Mouse (Mus musculus) heart, embryonic 14.5 days (tissue): ENCODE data around the gene Myo3b. TPM values are rescaled to one million over a fixed set of nuclear protein-coding genes. Genes with fewer than 3 reads are reported as not detected.
A peak's percentile ranks its signal among the peaks of the same experiment; 100 is the strongest.

ENCODE experiments used
- ATAC-seq: fragments of 200-750 bp; cut with Nextera tagmentation; 2 replicates; pipeline ENCODE4 v1.8.0; 2017; ENCODE audit warnings: low read depth, moderate TSS enrichment; ENCODE audit not compliant: insufficient number of reproducible peaks, insufficient read depth, low FRiP score
- H3K27ac ChIP-seq, 2 experiments: fragments of 200-500 bp in 1 of 2; fragments of 300-500 bp in 1 of 2; sonication (generic) in 1 of 2; replicated peaks in 1 of 2; 2 replicates each; pipeline ENCODE4 v1.5.1; 2012 to 2014; ENCODE audit warnings: low read depth in 2 of 2, low read length in 2 of 2, control low read depth in 1 of 2, mild to moderate bottlenecking in 1 of 2, mixed read lengths in 1 of 2; ENCODE audit not compliant: control insufficient read depth in 1 of 2, insufficient read depth in 1 of 2
- H3K27me3 ChIP-seq: fragments of 300-500 bp; sonication (generic); 2 replicates; pipeline ENCODE4 v1.6.1; 2014; ENCODE audit warnings: mild to moderate bottlenecking, low read length, control low read depth; ENCODE audit not compliant: control insufficient read depth, insufficient read depth
- H3K36me3 ChIP-seq: fragments of 300-500 bp; sonication (generic); 2 replicates; pipeline ENCODE4 v1.6.1; 2014; ENCODE audit warnings: mild to moderate bottlenecking, control low read depth, low read length, mixed read lengths; ENCODE audit not compliant: control insufficient read depth, insufficient read depth
- H3K4me1 ChIP-seq, 2 experiments: fragments of 200-500 bp in 1 of 2; fragments of 300-500 bp in 1 of 2; sonication (generic) in 1 of 2; 2 replicates each; pipeline ENCODE4 v1.6.1; 2012 to 2014; ENCODE audit warnings: low read length in 2 of 2, control low read depth in 1 of 2, mixed read lengths in 1 of 2; ENCODE audit not compliant: control insufficient read depth in 2 of 2, insufficient read depth in 2 of 2
- H3K4me2 ChIP-seq: fragments of 300-500 bp; sonication (generic); 2 replicates; pipeline ENCODE4 v1.6.1; 2014; ENCODE audit warnings: mild to moderate bottlenecking, low read length
- H3K4me3 ChIP-seq, 2 experiments: fragments of 200-500 bp in 1 of 2; fragments of 300-500 bp in 1 of 2; sonication (generic) in 1 of 2; 2 replicates each; pipeline ENCODE4 v1.5.1; 2012 to 2014; ENCODE audit warnings: low read length in 2 of 2, mild to moderate bottlenecking in 2 of 2, control low read depth in 1 of 2, low read depth in 1 of 2, moderate library complexity in 1 of 2; ENCODE audit not compliant: control insufficient read depth in 1 of 2, insufficient read depth in 1 of 2
- H3K9ac ChIP-seq: fragments of 300-500 bp; sonication (generic); 2 replicates; pipeline ENCODE4 v1.6.1; 2014; ENCODE audit warnings: mild to moderate bottlenecking, low read length
- H3K9me3 ChIP-seq: fragments of 300-500 bp; sonication (generic); 2 replicates; pipeline ENCODE4 v1.6.1; 2016; ENCODE audit warnings: low read length, control low read depth; ENCODE audit not compliant: control insufficient read depth
- WGBS: fragments of 180-500 bp; shearing (Covaris S2); extraction: QIAGEN DNeasy Blood & Tissue Kit; methylation state at CpG from one replicate; pipeline ENCODE4 v1.1.7; 2014; 5-methylcytosine and 5-hydroxymethylcytosine counted together
- polyA plus RNA-seq: library from polyadenylated mRNA; unstranded; fragments of >200 nt; fragmentation: Nextera tagmentation; extraction: Ambion mirVana; gene quantifications from 2 replicates; pipeline ENCODE4 v1.2.1, GENCODE M21; 2014

Myo3b gene
- polyA plus RNA-seq, 1 experiment from 2014 or later: 0.43 TPM

GRCm38 (mm10) chr2:70352435-70353165 is 313.7 kb downstream of the Myo3b start:
- Histone ChIP-seq H3K36me3 (no peaks in the 10 kb centered on the region), H3K4me2 (no peak overlapping the region), H3K27me3 (no peaks in the 10 kb centered on the region), H3K4me3 (no peak overlapping the region), H3K27ac (no peak overlapping the region), H3K9ac (no peak overlapping the region), H3K4me1 (peaks cover 0 to under 1% of the 10 kb centered on the region in 2 experiments; a peak in 1 of 4 replicates), H3K9me3 (no peaks in the 10 kb centered on the region)
- ATAC-seq: no peak
- 86% methylated on average over 10 of the region's 10 CpGs for WGBS

- Histone ChIP-seq H3K4me1 (no peaks in the 10 kb centered on the region), H3K4me3 (no peak overlapping the region), H3K4me2 (no peak overlapping the region), H3K9me3 (no peaks in the 10 kb centered on the region), H3K27me3 (no peaks in the 10 kb centered on the region), H3K27ac (no peak overlapping the region), H3K36me3 (no peaks in the 10 kb centered on the region), H3K9ac (no peak overlapping the region)
- ATAC-seq: no peak
- WGBS: 86% methylated on average over 4 of the region's 4 CpGs
These were observed 315.1 kb downstream of the Myo3b start for GRCm38 (mm10) chr2:70354056-70354455.

- no peak overlapping the region for H3K4me3 ChIP-seq
- WGBS: 62% methylated on average over 2 of the region's 2 CpGs
- no peaks in the 10 kb centered on the region for H3K4me1 ChIP-seq
- no peaks in the 10 kb centered on the region for H3K27me3 ChIP-seq
- no peak overlapping the region for H3K27ac ChIP-seq
- no peak for ATAC-seq
- H3K9me3 ChIP-seq: 0 out of 2 replicates have a peak, but pooled peaks cover 2% of the 10 kb centered on the region
- H3K9ac ChIP-seq: no peak overlapping the region
- H3K4me2 ChIP-seq: no peak overlapping the region
- H3K36me3 ChIP-seq: no peaks in the 10 kb centered on the region
These were observed 316.1 kb downstream of the Myo3b start for GRCm38 (mm10) chr2:70355026-70355425.

GRCm38 (mm10) chr2:70369421-70369820 is 330.5 kb downstream of the Myo3b start:
- 89% methylated on average over 6 of the region's 6 CpGs for WGBS
- Histone ChIP-seq H3K4me2 (no peak overlapping the region), H3K4me3 (no peak overlapping the region), H3K4me1 (no peaks in the 10 kb centered on the region), H3K27me3 (no peaks in the 10 kb centered on the region), H3K27ac (no peak overlapping the region), H3K9me3 (no peaks in the 10 kb centered on the region), H3K36me3 (no peaks in the 10 kb centered on the region), H3K9ac (no peak overlapping the region)
- ATAC-seq: no peak

- Histone ChIP-seq H3K9me3 (no peaks in the 10 kb centered on the region), H3K4me2 (no peak overlapping the region), H3K36me3 (no peaks in the 10 kb centered on the region), H3K4me1 (peaks cover 0 to 4% of the 10 kb centered on the region in 2 experiments; a peak in 2 of 4 replicates), H3K9ac (no peak overlapping the region), H3K4me3 (no peak overlapping the region), H3K27me3 (no peaks in the 10 kb centered on the region), H3K27ac (no peak overlapping the region)
- WGBS: 36% methylated on average over 6 of the region's 6 CpGs
- ATAC-seq: no peak
These were observed 340.4 kb downstream of the Myo3b start for GRCm38 (mm10) chr2:70379341-70379740.

GRCm38 (mm10) chr2:70379939-70380338 is 341.0 kb downstream of the Myo3b start:
- 19% methylated on average over 6 of the region's 6 CpGs for WGBS
- ATAC-seq: no peak
- no peak overlapping the region for H3K9ac ChIP-seq
- peaks cover 0 to 4% of the 10 kb centered on the region in 2 experiments; a peak in 2 of 4 replicates for H3K4me1 ChIP-seq
- no peaks in the 10 kb centered on the region for H3K9me3 ChIP-seq
- no peak overlapping the region for H3K4me2 ChIP-seq
- H3K4me3 ChIP-seq: no peak overlapping the region
- H3K27ac ChIP-seq: no peak overlapping the region
- no peaks in the 10 kb centered on the region for H3K27me3 ChIP-seq
- H3K36me3 ChIP-seq: no peaks in the 10 kb centered on the region

- no peaks in the 10 kb centered on the region for H3K36me3 ChIP-seq
- H3K9ac ChIP-seq: peak overlapping the region; percentile 3; the same call in 1 of the 2 replicates
- 31% methylated on average over 6 of the region's 6 CpGs for WGBS
- peak overlapping the region; percentile 34 for H3K4me2 ChIP-seq
- H3K4me1 ChIP-seq: peaks cover 7 to 10% of the 10 kb centered on the region in 2 experiments
- no peaks in the 10 kb centered on the region for H3K27me3 ChIP-seq
- no peak for ATAC-seq
- H3K4me3 ChIP-seq: no peak overlapping the region
- H3K9me3 ChIP-seq: no peaks in the 10 kb centered on the region
- peak overlapping the region in 1 of 2 experiments; percentile 15; a peak in 1 of 4 replicates for H3K27ac ChIP-seq
These were observed 349.7 kb downstream of the Myo3b start for GRCm38 (mm10) chr2:70388645-70389044.
